In the genomic region with DNA sequence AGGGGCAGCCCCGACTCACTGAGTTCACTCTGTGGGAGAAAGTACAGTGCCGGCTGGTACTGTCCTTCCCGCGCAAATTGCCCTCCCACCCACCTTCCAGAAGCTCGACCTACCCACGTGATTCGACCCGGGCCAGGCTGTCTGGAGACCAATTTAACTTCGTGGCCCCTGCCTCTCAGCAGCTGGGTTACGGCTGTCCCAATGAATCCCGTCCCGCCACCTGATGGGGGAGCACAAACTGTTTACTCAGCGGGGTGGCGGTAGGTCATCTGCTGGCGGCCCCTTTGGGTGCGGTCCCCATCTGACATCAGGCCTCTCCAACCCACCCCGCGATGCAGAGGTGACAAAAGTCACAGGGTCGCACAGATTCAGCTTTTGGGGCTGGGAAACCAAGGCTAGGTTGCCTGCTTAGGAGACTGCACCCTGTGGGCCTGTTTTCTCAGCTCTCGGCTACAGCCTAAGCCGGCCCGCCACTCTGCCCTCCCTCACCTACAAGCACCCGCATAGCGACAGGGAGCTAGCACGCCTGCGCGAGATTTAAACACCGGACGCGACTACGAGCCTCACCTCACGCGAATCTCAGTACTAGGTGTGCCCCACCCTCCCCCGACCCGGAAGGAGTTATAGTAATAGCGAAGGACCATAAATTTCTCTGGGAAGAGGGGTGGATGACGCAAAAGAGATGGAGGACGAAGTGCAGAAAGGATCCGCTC, we compare ENCODE assay signal across 8 mouse cellular contexts. TPM values are rescaled to one million over a fixed set of nuclear protein-coding genes. Genes with fewer than 3 reads are reported as not detected.
DNase-seq lines count a peak whose midpoint lies in the region; ATAC-seq and TF ChIP-seq lines count a peak whose summit lies in the region.

A gene (minus strand): TSS at position 593 of the 713 bp plus-strand sequence.

- H3K36me3 ChIP-seq in embryonic facial prominence, embryonic 15.5 days = peaks cover 36% of the 10 kb centered on the region
- peaks cover 35% of the 10 kb centered on the region for H3K36me3 ChIP-seq in limb, embryonic 12.5 days
- peaks cover 34% of the 10 kb centered on the region for H3K36me3 ChIP-seq in midbrain, embryonic 13.5 days
- peaks cover 23% of the 10 kb centered on the region for H3K36me3 ChIP-seq in small intestine, adult 2 months (ENCODE audit: control insufficient read depth, insufficient read depth, low read length)

- peak within 1 kb of the TSS; percentile 68 for H3K4me3 ChIP-seq in bone marrow, adult 2 months (replicated peaks; ENCODE audit: control insufficient read depth, low read depth, low read length)
- H3K4me3 ChIP-seq in embryonic facial prominence, embryonic 15.5 days (replicated peaks) = peak within 1 kb of the TSS; percentile 57
- peak within 1 kb of the TSS; percentile 56 for H3K4me3 ChIP-seq in limb, embryonic 12.5 days (replicated peaks)
- peak within 1 kb of the TSS; percentile 50 for H3K4me3 ChIP-seq in midbrain, embryonic 13.5 days (replicated peaks)
- peak within 1 kb of the TSS; percentile 64 for H3K4me3 ChIP-seq in small intestine, adult 2 months (ENCODE audit: low read depth, low read length)

- H3K9ac ChIP-seq in embryonic facial prominence, embryonic 15.5 days = peak within 1 kb of the TSS; percentile 66
- H3K9ac ChIP-seq in limb, embryonic 12.5 days (replicated peaks) = peak within 1 kb of the TSS; percentile 82
- peak within 1 kb of the TSS; percentile 83 for H3K9ac ChIP-seq in midbrain, embryonic 13.5 days (replicated peaks)

- TF ChIP-seq CTCF in bone marrow, adult 2 months (IDR thresholded peaks at IDR 0.05; ENCODE audit: control insufficient read depth, insufficient read depth, low read length) = no peak
- TF ChIP-seq CTCF in small intestine, adult 2 months (IDR thresholded peaks at IDR 0.05; ENCODE audit: extremely low read depth, insufficient read length, insufficient replicate concordance, low read depth, low read length) = no peak

- DNase-seq in heart, adult 9 months (ENCODE audit: low spot score in 2 of 2) = peak; percentile 83 to 88
- DNase-seq in kidney, adult 9 months = peak; percentile 93
- no peak for DNase-seq in adipocyte (ENCODE audit: low spot score)

- no peaks in the 10 kb centered on the region for H3K27me3 ChIP-seq in embryonic facial prominence, embryonic 15.5 days
- no peaks in the 10 kb centered on the region for H3K27me3 ChIP-seq in limb, embryonic 12.5 days
- no peaks in the 10 kb centered on the region for H3K27me3 ChIP-seq in midbrain, embryonic 13.5 days
- no peaks in the 10 kb centered on the region for H3K27me3 ChIP-seq in small intestine, adult 2 months (ENCODE audit: control insufficient read depth, insufficient read depth, low read length)

- under 1% methylated on average over 39 of the region's 39 CpGs for WGBS in bone marrow, adult 2 months
- 2% methylated on average over 39 of the region's 39 CpGs for WGBS in embryonic facial prominence, embryonic 15.5 days
- WGBS in limb, embryonic 12.5 days = under 1% methylated on average over 39 of the region's 39 CpGs
- 3% methylated on average over 39 of the region's 39 CpGs for WGBS in midbrain, embryonic 13.5 days
- WGBS in small intestine, adult 2 months = 2% methylated on average over 39 of the region's 39 CpGs

- TF ChIP-seq POLR2A in bone marrow, adult 2 months (IDR thresholded peaks at IDR 0.05; ENCODE audit: borderline replicate concordance, control insufficient read depth, low read depth, low read length) = peak; percentile 71; the same call in 1 of the 2 replicates
- TF ChIP-seq POLR2A in small intestine, adult 2 months (IDR thresholded peaks at IDR 0.05; ENCODE audit: low read depth, low read length) = peak; percentile 73

- no peaks in the 10 kb centered on the region for H3K9me3 ChIP-seq in embryonic facial prominence, embryonic 15.5 days (replicated peaks)
- H3K9me3 ChIP-seq in limb, embryonic 12.5 days = no peaks in the 10 kb centered on the region
- no peaks in the 10 kb centered on the region for H3K9me3 ChIP-seq in midbrain, embryonic 13.5 days

- peak within 1 kb of the TSS; percentile 88 for H3K4me2 ChIP-seq in embryonic facial prominence, embryonic 15.5 days (replicated peaks)
- peak within 1 kb of the TSS; percentile 90 for H3K4me2 ChIP-seq in limb, embryonic 12.5 days
- H3K4me2 ChIP-seq in midbrain, embryonic 13.5 days (replicated peaks) = peak within 1 kb of the TSS; percentile 73

- H3K4me1 ChIP-seq in bone marrow, adult 2 months (ENCODE audit: control insufficient read depth, insufficient read depth, low read length) = no peaks in the 10 kb centered on the region; the same call in 1 of the 2 replicates
- peaks cover 19% of the 10 kb centered on the region for H3K4me1 ChIP-seq in embryonic facial prominence, embryonic 15.5 days
- peaks cover 22% of the 10 kb centered on the region for H3K4me1 ChIP-seq in limb, embryonic 12.5 days (replicated peaks)
- peaks cover 21% of the 10 kb centered on the region for H3K4me1 ChIP-seq in midbrain, embryonic 13.5 days (replicated peaks)
- H3K4me1 ChIP-seq in small intestine, adult 2 months (ENCODE audit: control insufficient read depth, insufficient read depth, insufficient read length, low read length) = peaks cover 10% of the 10 kb centered on the region; the same call in 1 of the 2 replicates

- ATAC-seq in embryonic facial prominence, embryonic 15.5 days (ENCODE audit: insufficient number of reproducible peaks, low FRiP score, low TSS enrichment, low read depth) = peak; percentile 87
- ATAC-seq in limb, embryonic 12.5 days (ENCODE audit: insufficient number of reproducible peaks, insufficient read depth, low FRiP score, low TSS enrichment, low read depth) = peak; percentile 90
- peak; percentile 97 for ATAC-seq in midbrain, embryonic 13.5 days

- 0 out of 2 replicates have a peak within 1 kb of the TSS, but pooled peaks have one; percentile 3 for H3K27ac ChIP-seq in bone marrow, adult 2 months (ENCODE audit: control insufficient read depth, insufficient read depth, low read depth, low read length, poor library complexity)
- H3K27ac ChIP-seq in embryonic facial prominence, embryonic 15.5 days (replicated peaks) = peak within 1 kb of the TSS; percentile 89
- peak within 1 kb of the TSS; percentile 93 for H3K27ac ChIP-seq in limb, embryonic 12.5 days
- H3K27ac ChIP-seq in midbrain, embryonic 13.5 days = peak within 1 kb of the TSS; percentile 57
- peak within 1 kb of the TSS; percentile 41 for H3K27ac ChIP-seq in small intestine, adult 2 months (ENCODE audit: insufficient read depth, low read depth, low read length)

RNA-seq across cellular contexts. Expression of the gene that starts here (rescaled TPM):
- polyA plus RNA-seq in bone marrow, adult 2 months (2011; ENCODE audit: insufficient read depth, insufficient read length, low replicate concordance, missing spikeins) = 3.0 and 3.1 TPM in 2 replicates
- polyA plus RNA-seq in embryonic facial prominence, embryonic 15.5 days (2015; fragmentation: Nextera tagmentation; extraction: Ambion mirVana) = 73.9 and 79.1 TPM in 2 replicates
- polyA plus RNA-seq in limb, embryonic 12.5 days (2016; fragmentation: Nextera tagmentation; extraction: Ambion mirVana) = 81.7 and 86.3 TPM in 2 replicates
- 89.4 and 92.5 TPM in 2 replicates for polyA plus RNA-seq in midbrain, embryonic 13.5 days (2015; fragmentation: Nextera tagmentation; extraction: Ambion mirVana)
- 17.8 and 34.0 TPM in 2 replicates for polyA plus RNA-seq in small intestine, adult 2 months (2012; rRNA removed)

Comparison
In these comparisons a context has a peak if more than half of its experiments do, and no peak if none do; other contexts are left out.
1. H3K27ac ChIP-seq: peak in every context shown above with its lines; median percentile 93 in limb, embryonic 12.5 days; 89 in embryonic facial prominence, embryonic 15.5 days; 57 in midbrain, embryonic 13.5 days; 41 in small intestine, adult 2 months; 3 in bone marrow, adult 2 months.